Mouse (Mus musculus): ENCODE measurements at regions not wholly inside any gene's neighbourhood (a gene's known extent, or its start where the extent isn't known, plus 50 kb on each side); places are given as distances from the start of the nearest gene placed in this dataset.

DNA sequence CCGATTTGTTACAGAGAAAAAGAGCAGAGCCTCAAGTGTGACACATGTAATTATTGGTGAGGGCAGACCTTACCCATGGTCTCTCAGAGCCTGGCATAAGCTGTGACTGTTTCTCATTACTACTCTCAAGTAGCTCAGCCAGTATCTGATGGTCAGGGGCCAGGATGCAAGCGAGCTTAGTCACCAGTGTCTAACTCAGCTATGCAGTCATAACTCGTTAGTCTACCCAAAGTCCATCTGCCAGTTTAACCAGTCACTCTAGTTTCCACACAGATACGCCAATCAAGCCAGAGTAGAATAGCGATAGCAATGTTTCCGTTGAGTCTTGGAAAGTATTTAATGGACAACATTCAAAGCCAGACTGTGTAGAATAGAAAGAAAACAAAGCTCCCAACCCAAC is 354.3 kb upstream of the Map3k7 start:
- H3K4me3 ChIP-seq: no peak overlapping the region
- no peak overlapping the region for H3K4me2 ChIP-seq (replicated peaks)
- H3K9me3 ChIP-seq: no peaks in the 10 kb centered on the region
- 70% methylated on average over 6 of the region's 6 CpGs for WGBS
- no peak for ATAC-seq (ENCODE audit: low FRiP score, low read depth)
- no peak overlapping the region for H3K27ac ChIP-seq
- H3K4me1 ChIP-seq: peaks cover 25% of the 10 kb centered on the region
- H3K9ac ChIP-seq: no peak overlapping the region
- no peaks in the 10 kb centered on the region for H3K36me3 ChIP-seq
- H3K27me3 ChIP-seq: no peaks in the 10 kb centered on the region

- no peak for ATAC-seq (ENCODE audit: low FRiP score, low read depth)
- Histone ChIP-seq H3K36me3 (no peaks in the 10 kb centered on the region), H3K9ac (no peak overlapping the region), H3K4me3 (no peak overlapping the region), H3K4me1 (peaks cover 25% of the 10 kb centered on the region), H3K27me3 (no peaks in the 10 kb centered on the region), H3K4me2 (replicated peaks) (peak overlapping the region; percentile 34), H3K27ac (peak overlapping the region; percentile 59; the same call in 1 of the 2 replicates), H3K9me3 (no peaks in the 10 kb centered on the region)
- 12% methylated on average over 8 of the region's 8 CpGs for WGBS
Measured at GRCm38 (mm10) chr4:31612147-31612824, 351.6 kb upstream of the Map3k7 start.

GRCm38 (mm10) chr4:31612825-31613514 is 350.9 kb upstream of the Map3k7 start:
- Histone ChIP-seq H3K27me3 (no peaks in the 10 kb centered on the region), H3K9ac (no peak overlapping the region), H3K4me3 (no peak overlapping the region), H3K36me3 (no peaks in the 10 kb centered on the region), H3K4me2 (replicated peaks) (peak overlapping the region; percentile 34), H3K9me3 (no peaks in the 10 kb centered on the region), H3K4me1 (peaks cover 31% of the 10 kb centered on the region), H3K27ac (peak overlapping the region; percentile 59; the same call in 1 of the 2 replicates)
- peak; percentile 74 for ATAC-seq (ENCODE audit: low FRiP score, low read depth)
- 15% methylated on average over 9 of the region's 9 CpGs for WGBS

DNA sequence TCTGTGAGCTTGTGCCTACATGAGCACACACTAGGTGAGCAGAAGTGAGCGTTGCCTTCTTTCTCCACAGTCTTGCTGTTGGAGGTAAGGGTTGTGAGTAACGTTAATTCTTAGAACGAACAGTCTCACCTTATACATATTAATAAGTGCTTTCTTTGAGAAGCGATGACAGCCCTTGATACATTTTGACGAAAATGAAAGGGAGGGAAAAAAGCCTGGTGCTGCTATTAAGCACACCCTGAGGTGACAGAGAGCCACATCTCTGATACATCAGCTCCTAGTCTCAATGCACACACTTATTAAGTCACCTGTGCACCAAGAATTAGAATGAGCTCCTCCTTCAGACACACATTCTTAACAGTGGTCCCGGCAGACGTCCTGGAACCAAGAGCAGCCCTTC is 346.3 kb upstream of the Map3k7 start:
- Histone ChIP-seq H3K4me2 (replicated peaks) (no peak overlapping the region), H3K9me3 (no peaks in the 10 kb centered on the region), H3K9ac (no peak overlapping the region), H3K4me3 (no peak overlapping the region), H3K4me1 (peaks cover 27% of the 10 kb centered on the region), H3K36me3 (no peaks in the 10 kb centered on the region), H3K27ac (no peak overlapping the region), H3K27me3 (no peaks in the 10 kb centered on the region)
- ATAC-seq (ENCODE audit: low FRiP score, low read depth): no peak
- WGBS: 62% methylated on average over 7 of the region's 7 CpGs

GRCm38 (mm10) chr4:31618026-31618425 is 345.9 kb upstream of the Map3k7 start:
- peaks cover 22% of the 10 kb centered on the region for H3K4me1 ChIP-seq
- H3K27ac ChIP-seq: no peak overlapping the region
- H3K9ac ChIP-seq: no peak overlapping the region
- no peaks in the 10 kb centered on the region for H3K9me3 ChIP-seq
- H3K4me2 ChIP-seq (replicated peaks): no peak overlapping the region; the same call in 1 of the 2 replicates
- no peaks in the 10 kb centered on the region for H3K36me3 ChIP-seq
- no peak for ATAC-seq (ENCODE audit: low FRiP score, low read depth)
- no peaks in the 10 kb centered on the region for H3K27me3 ChIP-seq
- H3K4me3 ChIP-seq: no peak overlapping the region
- 29% methylated on average over 4 of the region's 4 CpGs for WGBS

DNA sequence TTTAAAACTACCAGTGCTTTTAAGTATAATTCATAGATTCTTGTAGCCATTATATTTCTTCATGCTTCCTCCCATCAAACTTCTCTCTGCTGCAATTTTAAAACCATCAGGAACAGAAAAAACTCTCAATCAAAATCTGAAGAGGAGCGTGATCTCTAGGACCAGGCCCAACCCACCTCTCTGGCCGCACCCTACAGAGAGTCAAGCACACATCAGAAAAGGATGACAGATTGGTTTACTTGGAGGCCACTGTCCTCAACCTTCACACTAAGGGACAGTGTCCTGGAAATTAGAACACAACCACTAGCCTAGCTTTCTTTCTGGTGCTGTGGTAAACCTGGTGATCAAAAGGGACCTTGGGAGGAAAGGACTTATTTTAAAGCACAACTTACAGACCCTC is 342.7 kb upstream of the Map3k7 start:
- Histone ChIP-seq H3K9ac (no peak overlapping the region), H3K27ac (no peak overlapping the region), H3K9me3 (no peaks in the 10 kb centered on the region), H3K4me2 (replicated peaks) (no peak overlapping the region), H3K4me1 (peaks cover 14% of the 10 kb centered on the region), H3K4me3 (no peak overlapping the region), H3K27me3 (no peaks in the 10 kb centered on the region), H3K36me3 (no peaks in the 10 kb centered on the region)
- WGBS: 92% methylated on average over 2 of the region's 2 CpGs
- no peak for ATAC-seq (ENCODE audit: low FRiP score, low read depth)

- Histone ChIP-seq H3K4me1 (no peaks in the 10 kb centered on the region), H3K36me3 (no peaks in the 10 kb centered on the region), H3K27ac (no peak overlapping the region), H3K9me3 (no peaks in the 10 kb centered on the region), H3K4me2 (replicated peaks) (no peak overlapping the region), H3K27me3 (no peaks in the 10 kb centered on the region), H3K9ac (no peak overlapping the region), H3K4me3 (no peak overlapping the region)
- WGBS: 69% methylated on average over 3 of the region's 3 CpGs
- peak; percentile 40; the same call in 1 of the 2 replicates for ATAC-seq (ENCODE audit: low FRiP score, low read depth)
Measured at GRCm38 (mm10) chr4:31627053-31627452, 336.8 kb upstream of the Map3k7 start.

- no peak overlapping the region for H3K4me3 ChIP-seq
- 89% methylated on average over 10 of the region's 10 CpGs for WGBS
- no peaks in the 10 kb centered on the region for H3K36me3 ChIP-seq
- H3K4me1 ChIP-seq: no peaks in the 10 kb centered on the region
- no peak for ATAC-seq (ENCODE audit: low FRiP score, low read depth)
- H3K9me3 ChIP-seq: no peaks in the 10 kb centered on the region
- no peak overlapping the region for H3K9ac ChIP-seq
- H3K27ac ChIP-seq: no peak overlapping the region
- no peak overlapping the region for H3K4me2 ChIP-seq (replicated peaks)
- H3K27me3 ChIP-seq: no peaks in the 10 kb centered on the region
Measured at GRCm38 (mm10) chr4:31627777-31628176, 336.1 kb upstream of the Map3k7 start.

GRCm38 (mm10) chr4:31638564-31638963 is 325.3 kb upstream of the Map3k7 start:
- Histone ChIP-seq H3K36me3 (no peaks in the 10 kb centered on the region), H3K4me3 (no peak overlapping the region), H3K9me3 (no peaks in the 10 kb centered on the region), H3K9ac (no peak overlapping the region), H3K4me2 (replicated peaks) (no peak overlapping the region), H3K4me1 (peaks cover 11% of the 10 kb centered on the region), H3K27me3 (no peaks in the 10 kb centered on the region), H3K27ac (no peak overlapping the region)
- WGBS: 86% methylated on average over 6 of the region's 6 CpGs
- ATAC-seq (ENCODE audit: low FRiP score, low read depth): no peak

- WGBS: 22% methylated on average over 9 of the region's 9 CpGs
- H3K4me3 ChIP-seq: peak overlapping the region; percentile 1; the same call in 1 of the 2 replicates
Measured at GRCm38 (mm10) chr4:31642161-31642560, 321.7 kb upstream of the Map3k7 start.

DNA sequence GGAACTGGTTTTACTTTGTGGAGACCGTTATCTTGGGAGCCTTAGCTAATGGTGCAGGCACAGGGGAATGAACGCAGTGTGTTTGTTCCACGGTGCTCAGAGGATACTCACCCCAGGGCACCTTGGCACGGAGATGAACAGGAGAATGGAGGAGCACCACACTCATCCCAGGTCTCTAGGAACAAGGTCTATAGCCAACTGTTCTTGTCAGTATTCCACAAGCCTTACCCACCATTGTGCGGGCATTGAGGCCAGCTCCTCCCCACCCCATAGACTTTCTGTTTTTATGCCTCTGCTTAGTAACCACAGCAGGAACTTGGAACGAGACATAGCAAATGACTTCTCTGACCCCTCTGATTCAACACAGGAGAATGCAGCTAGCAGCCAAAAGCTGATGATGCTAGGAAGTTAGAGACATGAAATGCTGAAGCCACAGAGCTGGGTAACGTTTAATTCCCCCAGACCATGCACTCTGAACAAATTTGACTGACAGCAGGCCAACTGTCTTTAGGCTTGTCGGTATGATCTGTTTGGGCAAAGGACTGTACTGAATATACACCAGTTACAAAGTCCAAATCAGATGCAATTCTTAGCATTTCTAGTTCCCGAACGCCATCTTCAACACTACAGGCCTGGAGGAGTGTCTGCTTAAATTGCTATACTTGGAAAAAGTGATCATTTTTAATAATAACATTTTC is 321.2 kb upstream of the Map3k7 start:
- H3K4me3 ChIP-seq: peak overlapping the region; percentile 1; the same call in 1 of the 2 replicates
- H3K4me1 ChIP-seq: peaks cover 11% of the 10 kb centered on the region
- no peaks in the 10 kb centered on the region for H3K9me3 ChIP-seq
- WGBS: 52% methylated on average over 10 of the region's 10 CpGs
- no peaks in the 10 kb centered on the region for H3K36me3 ChIP-seq
- peak; percentile 38; the same call in 1 of the 2 replicates for ATAC-seq (ENCODE audit: low FRiP score, low read depth)
- H3K27me3 ChIP-seq: no peaks in the 10 kb centered on the region
- H3K9ac ChIP-seq: no peak overlapping the region
- peak overlapping the region; percentile 15; the same call in 1 of the 2 replicates for H3K27ac ChIP-seq
- peak overlapping the region; percentile 49 for H3K4me2 ChIP-seq (replicated peaks)

More at GRCm38 (mm10) chr4:31642161-31642560, 321.7 kb upstream of the Map3k7 start:
- Histone ChIP-seq H3K27ac (no peak overlapping the region), H3K27me3 (no peaks in the 10 kb centered on the region), H3K36me3 (no peaks in the 10 kb centered on the region), H3K9ac (no peak overlapping the region), H3K9me3 (no peaks in the 10 kb centered on the region), H3K4me2 (replicated peaks) (peak overlapping the region; percentile 49), H3K4me1 (peaks cover 11% of the 10 kb centered on the region)
- peak; percentile 91 for ATAC-seq (ENCODE audit: low FRiP score, low read depth)
